Mouse (Mus musculus) naive thymus-derived CD4-positive, alpha-beta T cell, adult 2 months (primary cell): ENCODE results near the gene Ctdsp2.

Source experiments
- DNase-seq: peaks from one replicate; pipeline ENCODE4 v3.0.0-alpha.2; 2011; ENCODE audit warnings: low read depth

Ctdsp2 gene

DNA sequence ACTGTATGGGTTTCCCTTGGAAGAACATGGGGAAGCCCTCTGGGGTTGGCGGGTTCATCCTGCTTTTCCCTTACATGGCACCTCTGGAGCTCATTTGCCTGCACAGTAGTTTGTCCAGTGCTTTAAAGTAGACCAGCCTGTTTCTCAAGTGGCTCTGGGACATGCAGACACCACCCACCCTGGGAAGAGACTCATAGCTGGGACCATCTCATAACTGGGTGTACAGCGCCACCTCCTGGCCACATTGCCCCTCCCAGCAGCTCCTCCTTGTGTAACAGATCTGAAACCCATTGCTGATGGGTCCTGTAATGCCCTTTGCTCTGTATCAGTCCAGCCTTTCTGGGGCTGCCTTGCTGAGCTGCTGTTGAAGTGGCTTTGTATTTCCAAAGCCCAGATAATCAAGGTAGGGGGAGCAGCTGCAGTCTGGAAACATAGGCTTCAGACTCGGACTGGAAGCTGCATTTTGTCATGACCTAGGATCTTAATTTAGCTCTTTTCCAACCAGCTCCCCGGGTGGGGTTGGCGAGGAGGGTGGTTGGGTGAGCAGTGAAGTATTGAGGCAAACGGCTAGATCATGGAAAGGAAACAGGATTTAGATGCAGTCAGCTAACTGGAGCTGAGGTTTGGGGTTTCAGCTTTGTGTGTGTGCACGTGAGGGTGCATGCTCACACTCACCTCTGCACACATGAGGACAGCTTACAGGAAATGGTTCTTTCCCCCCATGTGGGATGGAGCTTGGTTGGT, 12.0 kb downstream of the Ctdsp2 start:
- peak; percentile 91 for DNase-seq

DNA sequence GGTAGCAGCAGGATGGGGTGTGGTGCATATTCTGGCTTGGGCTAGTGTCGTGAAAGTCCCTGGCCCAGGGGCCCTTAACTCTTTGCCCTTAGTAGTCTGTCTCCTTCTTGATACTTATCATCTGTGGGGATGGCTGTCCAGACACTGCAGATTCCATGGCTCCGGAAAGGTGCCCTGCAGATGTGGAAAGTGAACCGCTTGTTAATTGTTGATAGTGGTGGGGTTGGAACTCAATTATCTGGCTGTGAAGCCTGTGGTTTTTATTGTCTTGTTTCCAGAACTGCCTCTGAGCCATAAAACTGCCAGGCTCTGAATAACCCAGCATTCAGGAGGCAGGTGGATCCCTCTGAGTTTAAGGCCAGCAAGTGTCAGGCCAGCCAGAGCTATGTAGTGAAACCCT, 13.2 kb downstream of the Ctdsp2 start:
- DNase-seq = no peak

DNA sequence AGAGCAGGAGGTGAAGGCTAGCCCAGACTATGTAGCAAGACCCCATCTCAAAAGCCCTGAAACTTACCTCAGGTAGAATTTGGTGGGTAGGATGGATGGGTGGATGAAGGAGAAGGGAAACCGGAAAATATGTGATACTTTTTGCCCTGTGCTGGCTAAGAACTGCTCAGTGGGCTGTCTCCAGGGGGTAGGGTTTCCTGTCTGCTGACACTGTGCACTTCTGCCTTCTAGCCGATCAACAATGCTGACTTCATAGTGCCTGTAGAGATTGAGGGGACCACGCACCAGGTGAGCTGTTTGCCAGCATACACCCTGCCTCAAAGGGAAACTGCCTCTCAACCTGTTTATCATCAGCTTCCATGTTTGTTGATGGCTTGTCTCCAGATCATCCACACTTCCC, 15.1 kb downstream of the Ctdsp2 start:
- no peak for DNase-seq

DNA sequence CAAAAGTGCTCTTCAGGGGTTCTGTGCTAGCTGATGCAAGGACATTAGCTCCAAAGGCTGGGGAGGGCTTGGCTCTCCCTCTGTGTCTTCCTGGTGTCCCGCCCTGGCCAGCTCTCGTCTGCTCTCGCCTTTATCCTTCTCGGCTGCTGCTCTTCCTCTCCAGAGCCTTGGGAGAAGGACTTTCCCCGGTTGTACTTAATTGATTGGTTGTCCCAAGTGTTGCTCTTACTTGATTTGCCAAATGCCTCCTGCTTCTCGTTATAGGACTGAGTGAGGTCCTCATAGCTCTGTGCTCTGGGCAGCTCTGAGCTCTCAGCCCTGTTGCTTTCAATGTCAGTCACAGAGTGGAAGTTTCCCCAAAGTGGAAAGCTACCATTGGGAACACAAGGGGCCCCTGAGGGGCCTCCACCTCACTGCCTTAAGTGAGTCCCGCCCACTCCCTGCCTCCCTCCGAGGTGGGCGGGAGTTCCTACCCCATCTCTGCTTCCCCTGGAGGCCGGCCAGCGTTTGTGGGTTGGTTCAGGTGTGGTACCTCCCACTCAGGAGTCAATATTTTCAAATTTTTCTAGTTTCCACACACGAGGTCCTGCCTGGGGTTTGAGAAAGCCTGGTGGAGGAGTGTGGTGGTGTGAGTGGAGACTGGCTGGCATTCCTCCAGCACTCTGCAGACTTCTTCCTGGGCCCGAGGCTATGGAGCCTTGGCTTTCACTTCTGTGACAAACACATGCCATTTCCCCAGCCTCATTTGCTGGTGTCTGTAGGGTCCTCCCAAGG, 19.0 kb downstream of the Ctdsp2 start:
- no peak for DNase-seq

DNA sequence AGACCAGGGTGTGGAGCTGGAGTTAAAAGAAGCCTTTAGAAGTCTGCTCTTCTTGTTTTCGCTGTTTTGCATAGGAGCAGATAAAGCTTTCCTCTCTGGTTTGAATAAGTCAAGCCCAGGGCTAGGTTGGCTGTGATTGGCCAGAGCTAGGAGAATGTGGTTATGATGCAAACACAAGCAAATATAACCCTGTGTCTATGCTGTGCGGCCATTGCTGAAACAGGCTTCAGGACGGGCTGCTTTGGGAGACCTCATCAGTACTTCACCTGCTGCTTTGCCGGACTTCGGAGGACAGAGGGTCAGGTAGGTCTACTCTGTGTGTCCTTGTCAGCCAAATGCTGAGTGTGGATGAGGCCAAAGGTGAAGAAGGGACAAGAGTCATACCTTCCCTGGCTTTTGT, 22.0 kb downstream of the Ctdsp2 start, which contains the start of gene Avil:
Gene Avil (plus strand): TSS at position 181 of the 400 bp plus-strand sequence.
- DNase-seq = no peak

DNA sequence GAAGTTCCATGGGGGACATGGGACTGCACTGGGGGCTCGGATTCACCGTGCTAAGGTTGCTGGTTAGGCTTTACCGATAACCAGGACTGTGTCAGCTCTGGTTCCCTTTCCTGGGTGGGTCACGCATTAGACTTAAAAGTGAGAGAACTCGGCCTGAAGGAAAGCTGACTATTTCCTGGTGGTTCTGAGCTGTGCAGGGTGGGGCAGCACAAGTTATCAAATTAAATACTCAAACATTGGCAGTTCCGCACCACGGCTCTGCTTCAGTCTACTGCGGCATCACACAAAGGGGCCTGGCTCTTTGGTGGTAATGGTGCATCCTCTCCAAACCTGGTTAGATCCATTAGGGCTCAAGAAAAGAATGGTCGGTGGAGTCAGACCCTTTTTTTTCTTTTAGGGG, 22.8 kb downstream of the Ctdsp2 start:
- no peak for DNase-seq

DNA sequence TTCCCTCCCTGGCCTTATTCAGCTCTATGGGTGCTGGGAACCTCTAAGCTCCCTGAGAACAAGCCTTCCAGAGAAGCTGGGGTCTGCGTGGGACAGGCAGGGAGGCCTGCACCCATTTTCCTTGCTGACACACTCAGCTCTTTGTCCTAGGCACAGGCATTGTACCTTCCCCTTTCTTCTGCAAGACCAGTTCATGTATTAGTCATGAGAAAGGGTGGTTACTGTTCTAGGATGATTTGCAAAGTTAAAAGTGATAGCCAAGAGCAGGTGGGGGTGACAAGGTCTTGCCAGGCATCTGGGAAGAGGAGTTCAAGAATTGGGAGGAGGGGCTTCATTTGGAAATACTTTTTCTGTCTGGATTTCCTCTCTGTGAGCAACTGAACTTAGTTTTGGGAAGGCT, 23.5 kb downstream of the Ctdsp2 start:
- no peak for DNase-seq

DNA sequence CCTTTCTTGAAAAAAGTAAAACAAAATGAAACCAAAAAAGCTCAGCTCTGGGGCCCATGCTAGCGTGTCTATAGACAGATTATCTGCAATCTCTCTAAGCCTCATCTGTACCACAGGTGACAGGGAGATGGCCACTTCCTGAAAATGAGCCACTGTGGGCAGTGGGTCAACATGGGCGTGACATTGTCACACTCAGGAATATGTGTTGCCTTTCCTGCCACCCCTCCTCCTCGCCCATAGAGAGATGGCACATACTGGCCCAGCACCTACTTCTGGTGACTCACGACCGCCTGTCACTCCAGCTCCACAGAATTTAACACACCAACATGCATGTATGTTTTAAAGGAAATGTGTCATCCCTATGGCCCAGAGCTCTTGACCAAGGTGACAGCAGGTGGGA, 24.2 kb downstream of the Ctdsp2 start:
- DNase-seq = no peak

DNA sequence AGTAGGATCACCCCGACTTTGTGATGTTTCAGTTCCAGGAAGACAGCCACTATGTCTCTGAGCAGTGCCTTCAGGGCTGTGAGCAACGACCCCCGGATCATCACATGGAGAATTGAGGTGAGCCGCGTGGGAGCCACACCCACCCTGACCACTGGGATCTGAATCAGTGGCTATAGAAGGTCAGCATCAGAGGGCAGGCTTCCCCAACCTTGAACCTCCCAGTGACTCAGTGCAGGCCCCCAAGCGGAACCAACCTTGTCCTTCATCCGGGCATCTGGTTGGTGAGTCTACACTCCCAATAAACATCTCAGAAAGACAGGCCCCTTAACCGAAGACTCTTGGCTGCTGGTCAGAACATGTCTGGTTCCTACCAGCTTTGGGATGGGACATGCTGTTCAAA, 24.8 kb downstream of the Ctdsp2 start:
- no peak for DNase-seq

DNA sequence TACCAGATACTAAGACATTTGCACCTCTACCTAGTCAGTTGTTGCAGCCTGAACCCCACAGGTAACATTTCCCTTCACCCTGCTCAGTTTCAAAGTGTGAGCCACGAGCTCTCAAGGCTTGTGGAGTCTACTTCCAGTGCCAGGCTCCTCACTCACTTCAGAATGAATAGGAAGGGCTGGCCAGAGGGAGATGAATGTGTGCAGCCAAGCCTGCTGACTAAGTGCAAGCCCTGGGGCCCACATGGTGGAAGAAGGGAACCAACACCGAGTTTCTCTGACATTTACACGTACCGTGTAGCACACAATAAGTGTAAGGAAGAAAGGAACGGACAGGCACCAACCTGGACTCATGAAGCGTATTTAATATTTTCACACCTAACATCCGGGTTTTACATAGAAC, 25.3 kb downstream of the Ctdsp2 start:
- DNase-seq = no peak

DNA sequence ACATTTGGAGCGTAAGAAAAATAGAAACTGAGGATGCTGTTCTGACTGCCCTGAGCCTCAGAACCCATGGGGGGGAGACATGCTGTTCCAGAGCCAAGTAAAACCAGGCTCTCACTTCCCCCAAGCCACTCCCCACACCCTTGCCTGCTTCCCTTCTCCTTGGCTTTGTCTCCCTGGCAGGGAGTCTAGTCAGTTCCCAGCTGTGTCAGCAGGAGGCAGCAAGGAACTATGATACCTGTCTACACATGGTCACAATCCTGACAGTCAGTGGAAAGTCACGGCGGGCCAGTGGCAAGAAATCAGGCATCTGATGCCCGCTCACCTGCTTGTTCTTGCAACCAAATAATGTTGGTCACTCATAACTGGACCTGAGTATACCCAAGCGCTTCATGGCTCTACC, 38.0 kb downstream of the Ctdsp2 start:
- no peak for DNase-seq

DNA sequence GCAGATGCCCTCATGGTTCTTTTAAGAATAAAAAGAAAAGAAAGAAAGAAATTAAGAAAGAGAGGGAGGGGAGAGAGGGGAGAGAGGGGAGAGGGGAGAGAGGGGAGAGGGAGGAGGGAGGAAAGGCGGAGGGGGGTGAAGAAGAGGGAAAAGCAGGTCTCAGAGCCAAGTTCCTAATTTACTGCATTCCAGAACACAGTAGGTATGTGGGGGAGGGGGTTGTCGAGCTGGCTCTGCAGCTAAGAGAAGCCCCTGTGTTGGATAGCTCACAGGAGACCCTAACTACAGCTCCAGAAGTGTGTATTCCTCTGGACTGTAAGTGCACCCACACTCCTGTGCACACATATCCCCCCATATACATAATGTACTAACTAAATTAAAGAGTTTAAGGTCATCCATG, 38.6 kb downstream of the Ctdsp2 start:
- no peak for DNase-seq

DNA sequence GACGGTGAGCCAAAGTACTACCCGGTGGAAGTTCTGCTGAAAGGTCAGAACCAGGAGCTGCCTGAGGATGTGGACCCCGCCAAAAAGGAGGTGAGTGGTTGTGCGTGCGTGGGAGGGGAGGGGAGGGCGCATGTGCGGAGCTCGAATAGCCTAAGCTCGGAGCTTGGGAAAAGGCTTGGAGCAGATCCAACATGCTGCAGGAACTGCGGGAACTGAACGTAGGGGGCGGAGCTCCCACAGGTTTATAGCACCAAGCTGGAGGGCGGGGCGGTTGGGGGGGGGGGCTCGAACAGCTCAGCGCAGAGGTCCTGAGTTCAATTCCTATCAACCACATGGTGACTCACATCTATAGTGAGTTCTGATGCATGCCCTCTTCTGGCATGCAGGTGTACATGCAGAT, 39.9 kb downstream of the Ctdsp2 start:
- DNase-seq = no peak

DNA sequence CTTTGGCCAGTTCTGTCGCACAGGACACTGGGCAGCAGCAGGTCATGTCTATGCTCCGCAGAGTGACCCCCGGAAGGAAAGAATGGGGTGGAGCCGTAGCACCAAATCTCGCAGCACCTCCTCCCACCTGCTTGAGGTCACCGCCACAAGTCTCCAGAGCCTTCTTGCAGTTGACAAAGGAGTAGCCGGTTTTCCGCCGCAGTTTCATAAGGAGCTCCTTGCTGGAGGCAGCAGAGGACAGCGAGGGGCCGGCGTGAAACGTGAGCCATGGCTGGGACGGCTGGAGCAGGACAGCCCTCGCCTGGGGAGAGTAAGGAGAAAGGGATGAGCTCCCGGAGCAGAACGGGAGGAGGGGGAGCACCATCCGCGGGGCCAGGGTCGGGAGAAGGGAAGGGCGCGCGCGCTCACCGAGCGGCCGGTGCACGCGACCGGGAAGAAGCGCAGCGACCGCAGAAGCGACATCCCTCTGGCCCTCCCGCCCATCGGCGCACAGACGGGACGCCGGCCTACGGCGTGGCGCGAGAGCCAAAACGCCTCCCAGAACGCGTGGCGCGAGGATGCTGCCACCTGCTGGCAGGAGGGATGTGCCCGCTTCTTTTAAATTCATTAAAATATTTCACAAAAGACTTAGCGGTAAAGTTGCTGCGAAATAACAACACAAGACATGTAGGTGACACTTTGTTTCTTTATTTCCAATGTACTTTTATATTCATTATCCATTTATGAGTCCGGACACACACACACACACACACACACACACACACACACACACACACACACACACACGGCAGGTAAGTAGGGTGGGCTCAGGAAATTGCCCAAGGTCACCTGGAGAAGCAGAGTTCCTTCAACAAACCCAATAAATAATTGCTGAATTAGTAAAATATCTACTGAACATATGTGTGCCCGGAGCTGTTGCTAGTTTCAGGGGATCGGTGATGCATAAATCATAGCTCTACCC, 52.1 kb downstream of the Ctdsp2 start, which contains the start of gene Tsfm:
Gene Tsfm (minus strand): TSS at position 505 of the 961 bp plus-strand sequence.
- peak; percentile 91 for DNase-seq

DNA sequence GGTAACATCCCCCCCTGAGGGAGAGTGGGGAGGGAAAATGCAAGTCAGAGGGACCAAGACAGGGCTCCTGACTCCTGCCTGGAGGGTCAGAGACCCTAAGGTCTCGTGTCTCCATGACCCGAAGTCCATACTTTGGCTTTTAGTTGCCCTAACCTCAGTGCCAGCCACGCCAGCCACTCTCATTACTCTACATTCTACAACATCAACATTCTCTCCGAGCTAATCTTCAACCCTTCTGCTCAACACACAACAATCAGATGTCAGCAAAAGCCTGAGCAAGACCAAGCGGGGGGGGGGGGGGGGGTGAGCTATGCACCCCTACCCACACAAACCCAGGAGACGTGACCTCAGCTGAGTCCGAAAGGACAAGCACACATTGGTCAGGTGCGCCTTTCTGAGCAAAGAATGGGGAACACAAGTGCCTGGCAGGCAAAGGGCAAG, 54.8 kb downstream of the Ctdsp2 start:
- no peak for DNase-seq

DNA sequence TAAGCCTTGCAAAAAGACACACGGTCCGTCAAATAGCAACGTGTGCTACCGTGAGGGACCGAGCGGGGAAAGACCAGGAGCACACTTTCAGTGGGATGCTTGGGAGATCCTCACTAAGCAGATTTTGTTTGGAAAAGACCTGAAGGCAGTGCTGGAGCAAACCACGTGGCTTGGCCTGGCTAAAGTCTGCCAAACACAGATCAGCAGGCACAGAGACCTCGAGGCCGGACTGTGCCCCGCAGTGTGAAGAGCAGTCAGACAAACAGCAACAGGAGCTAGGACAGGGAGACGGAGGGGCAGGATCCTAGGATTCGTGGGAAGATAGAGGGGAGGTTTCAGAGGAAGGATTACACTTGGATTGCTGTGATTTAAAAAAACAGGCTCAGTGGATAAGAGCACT, 57.8 kb downstream of the Ctdsp2 start:
- DNase-seq = no peak

DNA sequence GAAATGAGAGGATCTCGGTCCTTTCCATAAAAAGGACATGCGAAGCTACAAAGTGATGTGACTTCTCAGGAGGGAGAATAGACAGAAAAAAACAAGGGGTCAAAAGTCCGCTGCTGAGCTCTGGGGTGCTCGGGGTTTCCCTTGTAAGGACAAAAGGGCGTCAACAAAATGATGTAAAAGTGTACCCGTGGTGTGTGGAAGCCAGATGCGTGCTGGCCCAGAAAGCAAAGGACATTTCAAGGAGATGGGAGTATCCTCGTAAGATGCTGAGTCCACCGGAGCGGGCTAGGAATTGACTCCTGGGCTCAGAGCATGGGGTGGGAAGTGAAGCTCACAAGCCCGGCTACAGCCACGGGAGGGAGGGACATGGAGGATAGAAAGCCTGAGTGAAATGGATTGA, 59.1 kb downstream of the Ctdsp2 start:
- DNase-seq = no peak

DNA sequence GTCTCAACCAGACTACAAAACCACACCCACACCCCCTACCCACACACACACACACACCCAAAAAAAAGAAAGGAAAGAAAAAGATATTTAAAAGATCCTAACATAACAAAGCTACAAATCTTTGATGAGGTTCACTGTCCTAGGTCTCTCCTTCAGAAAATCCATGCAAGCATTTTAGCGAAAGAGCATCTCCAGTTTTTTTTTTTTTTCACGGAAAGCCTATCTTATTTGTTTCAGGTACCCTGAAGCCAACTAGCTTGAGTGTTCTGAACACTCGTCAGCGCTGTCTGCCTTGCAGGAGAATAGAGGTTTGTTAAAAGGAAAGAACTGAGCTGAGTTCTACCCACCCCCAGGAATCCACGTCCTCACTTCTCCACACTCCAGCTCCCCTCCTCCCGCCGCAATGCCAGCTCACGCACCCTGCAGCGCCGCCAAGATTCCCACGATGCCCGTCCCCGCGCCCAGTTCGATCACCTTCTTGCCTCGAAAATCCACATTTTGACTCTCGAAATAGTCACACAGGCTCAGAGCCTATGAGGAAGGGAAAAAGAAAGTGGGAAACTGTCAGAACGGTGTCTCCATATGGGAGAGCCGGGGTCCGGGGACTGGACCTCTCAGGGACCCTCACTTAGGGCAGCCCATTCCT, 62.2 kb downstream of the Ctdsp2 start:
- no peak for DNase-seq

DNA sequence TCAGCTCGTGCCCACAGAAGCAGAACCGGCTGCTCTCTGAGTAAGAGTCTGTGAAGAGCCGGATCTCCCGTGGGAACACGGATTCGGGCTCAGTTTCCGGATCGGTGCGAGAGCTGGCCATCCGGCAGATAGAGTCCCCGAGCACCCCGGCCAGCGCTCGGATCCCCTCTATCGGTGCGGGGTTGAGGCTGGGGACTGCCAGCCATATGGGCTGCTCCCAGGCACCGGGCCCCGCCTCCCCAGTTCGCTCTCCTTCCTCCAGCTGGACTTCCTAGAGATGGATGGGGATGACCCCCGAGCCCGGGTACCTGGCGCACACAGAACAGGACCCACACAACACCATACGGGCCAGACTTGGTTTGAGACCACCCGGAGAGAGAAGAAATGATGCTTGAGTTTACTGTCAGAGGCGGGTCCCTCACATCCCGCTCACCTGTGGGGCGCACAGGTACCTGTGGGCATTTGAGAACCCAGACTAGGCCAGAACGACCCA, 62.8 kb downstream of the Ctdsp2 start, which contains the start of the genes Mettl1 and Eef1akmt3:
Gene Mettl1 (plus strand): TSS at position 141 of the 493 bp plus-strand sequence.
Gene Eef1akmt3 (minus strand): TSS at position 240 of the 493 bp plus-strand sequence.
- DNase-seq = peak; percentile 38

DNA sequence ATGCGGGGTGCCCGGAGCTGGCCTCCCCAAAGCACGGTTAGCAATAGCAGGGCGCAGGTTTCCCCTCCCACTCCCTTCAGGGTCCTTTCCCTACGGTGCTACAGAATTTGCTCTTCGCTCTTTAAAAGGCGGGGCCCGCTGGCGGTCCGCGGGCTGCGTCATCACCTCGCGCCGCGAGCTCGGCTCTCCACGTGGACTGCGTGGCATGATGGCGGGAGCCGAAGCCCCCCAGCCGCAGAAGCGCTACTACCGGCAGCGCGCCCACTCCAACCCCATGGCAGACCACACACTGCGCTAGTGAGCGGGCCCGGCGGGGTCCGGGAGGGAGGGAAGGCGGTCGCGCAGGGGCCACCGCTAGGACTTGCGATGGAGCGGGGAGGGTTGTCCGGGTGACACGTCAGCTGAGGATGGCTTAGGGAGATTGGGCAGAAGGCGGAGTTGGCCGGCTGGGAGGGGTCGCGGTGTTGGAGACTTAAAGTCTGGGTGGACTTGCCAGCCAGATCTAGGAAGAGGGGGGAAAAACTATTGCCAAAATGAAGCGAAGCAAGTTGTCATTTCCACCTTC, 63.3 kb downstream of the Ctdsp2 start:
- DNase-seq = peak; percentile 90
